Mouse (Mus musculus) frontal cortex, postnatal 14 days (tissue): ENCODE measurements at regions not wholly inside any gene's neighbourhood (a gene's known extent, or its start where the extent isn't known, plus 50 kb on each side); places are given as distances from the start of the nearest gene placed in this dataset.
"Not testable (repeated sequence)": the region's sequence is repeated elsewhere in the genome, so short reads cannot be mapped to it uniquely, and the experiment has no call there.

Experiments used
- DNase-seq, 2 experiments: peaks; one replicate each; pipeline ENCODE4 v3.0.0; 2022; ENCODE audit warnings: low spot score in 2 of 2

DNA sequence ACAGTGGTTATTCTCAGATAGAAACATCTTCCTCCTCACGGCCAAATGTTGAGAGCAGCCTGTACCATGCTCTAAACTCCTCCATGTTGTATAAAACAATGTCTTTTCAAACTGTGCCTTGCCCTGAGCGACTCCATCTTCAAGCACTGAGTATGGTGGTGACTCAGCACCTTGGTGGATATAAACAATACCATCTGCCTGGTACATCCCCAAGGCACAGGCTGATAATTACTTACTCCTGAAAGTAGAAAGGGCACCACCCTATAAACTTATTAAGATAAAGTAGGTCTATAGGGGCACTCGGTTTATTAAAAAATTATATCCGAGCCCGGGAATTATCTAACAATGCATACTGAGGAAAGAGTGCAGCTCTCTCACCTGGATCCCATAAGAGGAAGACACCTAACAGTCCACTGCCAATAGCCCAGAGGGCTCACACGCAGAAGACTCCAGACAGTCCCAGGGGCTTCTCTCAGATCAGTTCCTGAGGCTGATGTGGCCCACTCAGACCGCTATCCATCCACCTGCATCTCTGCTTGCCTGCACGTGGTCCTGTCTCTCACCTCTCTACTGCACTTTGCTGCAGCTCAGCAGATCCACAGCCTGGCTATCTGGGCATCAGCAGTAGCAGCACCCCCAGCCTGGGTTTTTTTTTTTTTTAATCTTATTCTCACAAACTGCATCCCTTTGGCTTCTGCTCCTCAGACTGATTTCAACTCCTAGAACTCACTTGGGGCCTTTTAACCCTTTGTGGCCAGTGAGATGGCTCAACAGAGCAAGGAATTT is 109.7 kb upstream of the Dlg1 start:
- DNase-seq, result no peak

DNA sequence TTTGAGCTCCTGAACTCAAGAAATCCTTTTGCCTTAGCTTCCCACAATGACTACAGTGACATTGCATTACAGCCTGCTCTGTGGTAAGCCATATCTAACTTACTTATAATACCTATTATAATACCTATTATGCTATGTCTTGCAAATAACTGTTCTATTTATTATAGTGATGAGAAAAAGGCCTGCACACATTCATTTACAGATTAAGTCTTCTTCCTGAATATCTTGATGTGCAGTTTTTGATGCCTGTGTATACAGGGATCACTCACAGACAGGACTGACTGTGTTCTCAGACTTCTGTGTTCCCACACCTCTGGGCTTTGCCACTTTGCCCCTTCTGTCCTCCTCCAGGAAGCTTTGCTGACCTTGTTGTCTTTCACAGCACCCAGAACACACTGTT is 102.8 kb upstream of the Dlg1 start:
- no peak for DNase-seq

DNA sequence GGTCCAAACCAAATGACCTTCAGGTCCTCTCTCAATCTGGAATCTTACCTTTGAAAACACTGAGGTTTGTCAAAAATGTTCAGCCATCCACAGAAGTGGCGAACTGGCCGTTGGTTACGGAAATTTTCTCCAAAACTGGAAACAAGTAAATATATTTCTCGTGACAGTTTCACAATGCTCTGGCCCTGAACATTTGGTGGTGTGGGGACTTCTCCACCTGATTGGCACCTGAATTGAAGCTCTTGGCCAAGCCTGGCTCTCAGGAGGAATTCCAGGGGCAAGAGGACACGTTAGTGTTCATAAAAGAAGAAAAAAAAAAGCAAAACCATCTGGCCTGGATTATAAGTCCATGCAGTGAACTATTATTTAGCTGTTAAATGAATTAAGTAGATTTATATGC is 98.3 kb upstream of the Dlg1 start:
- DNase-seq, result no peak

DNA sequence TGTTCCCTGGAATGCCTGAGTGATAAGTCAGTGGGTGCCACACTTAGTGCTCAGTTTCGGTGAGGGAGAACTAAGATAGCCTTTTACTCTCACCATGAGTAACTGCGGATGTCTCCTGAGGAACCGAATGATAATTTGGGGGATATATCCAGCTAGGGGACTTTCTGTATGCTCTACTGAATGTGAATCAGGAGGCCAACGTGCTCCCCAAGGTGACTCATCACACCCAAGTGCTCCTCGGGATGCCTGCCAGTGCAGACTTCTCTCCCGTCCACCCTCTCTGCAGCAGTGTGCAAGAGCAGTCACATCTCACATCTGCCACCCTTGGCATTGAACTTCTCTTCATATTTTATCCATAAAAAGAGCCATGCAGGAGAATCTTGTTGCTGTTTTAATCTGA is 94.9 kb upstream of the Dlg1 start:
- no peak for DNase-seq

DNA sequence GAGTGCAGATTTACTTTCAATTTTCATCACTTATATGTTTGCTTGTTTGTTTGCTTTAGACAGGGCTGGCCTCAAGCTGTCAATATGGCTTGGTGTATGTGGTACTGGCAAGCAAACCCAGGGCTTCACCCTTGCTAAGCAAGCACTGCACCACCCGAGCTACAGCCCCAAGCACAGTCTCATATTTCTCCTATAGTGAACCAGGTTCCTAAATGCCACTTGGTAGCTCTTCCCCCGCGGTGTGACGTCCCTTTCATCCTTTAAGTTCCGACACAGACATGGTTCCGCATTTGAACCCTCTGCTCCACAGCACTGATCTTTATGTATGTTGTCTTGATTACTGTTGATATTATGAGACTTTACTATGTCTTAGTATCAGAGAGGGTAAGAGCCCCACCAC is 93.4 kb upstream of the Dlg1 start:
- DNase-seq, result no peak

DNA sequence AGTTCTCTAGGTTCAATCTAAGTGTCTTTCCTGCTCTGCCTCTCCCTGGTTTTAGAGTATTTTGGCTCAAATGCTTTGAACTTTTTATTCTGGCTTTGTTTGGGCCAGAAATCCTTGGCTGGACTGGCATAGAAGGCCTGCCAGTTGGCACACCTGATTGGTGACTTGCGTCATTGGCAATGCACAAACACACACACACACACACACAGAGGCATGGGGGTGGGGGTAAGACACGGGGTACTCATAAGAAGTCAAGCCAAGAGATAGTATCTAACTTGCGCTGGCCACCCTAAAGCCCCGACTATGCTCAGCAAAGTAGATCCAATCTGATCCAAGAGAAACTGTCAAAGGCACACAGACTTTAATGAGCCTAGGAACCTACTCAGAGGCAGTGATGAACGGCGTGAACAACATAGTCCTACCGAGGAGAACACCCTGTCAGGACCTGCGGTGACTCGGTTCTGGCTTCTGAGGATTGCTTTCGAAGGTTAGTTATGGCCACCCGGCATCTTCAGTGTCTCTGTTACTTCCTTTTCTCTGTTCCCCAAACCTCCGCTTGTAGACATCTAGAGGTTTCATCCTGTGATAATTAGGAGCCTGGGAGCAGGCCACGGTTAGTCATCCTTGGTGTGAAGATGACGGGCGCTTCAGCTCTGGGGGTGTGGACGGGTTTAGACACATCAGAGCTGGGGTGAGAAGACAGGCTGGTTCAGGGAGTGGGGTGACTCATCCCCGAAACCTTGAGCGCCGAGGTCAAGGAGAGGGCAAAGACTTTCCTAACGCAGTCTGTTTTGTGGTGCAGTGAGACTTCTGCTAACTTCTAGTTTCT is 92.7 kb upstream of the Dlg1 start:
- no peak for DNase-seq

DNA sequence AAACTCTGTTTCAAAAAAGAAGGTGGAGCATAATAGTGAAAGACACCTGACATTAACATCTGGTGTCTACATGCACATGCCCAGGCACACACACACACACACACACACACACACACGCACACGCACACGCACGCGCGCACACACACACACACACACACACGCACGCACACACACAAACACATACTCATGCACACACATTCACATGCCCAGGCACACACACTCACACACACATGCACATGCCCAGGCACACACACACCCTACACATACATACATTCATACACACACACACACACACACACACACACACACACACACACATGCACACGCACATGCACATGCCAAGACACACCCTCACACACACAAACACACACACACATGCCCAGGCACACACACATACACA is 89.4 kb upstream of the Dlg1 start:
- not testable (repeated sequence) for DNase-seq

DNA sequence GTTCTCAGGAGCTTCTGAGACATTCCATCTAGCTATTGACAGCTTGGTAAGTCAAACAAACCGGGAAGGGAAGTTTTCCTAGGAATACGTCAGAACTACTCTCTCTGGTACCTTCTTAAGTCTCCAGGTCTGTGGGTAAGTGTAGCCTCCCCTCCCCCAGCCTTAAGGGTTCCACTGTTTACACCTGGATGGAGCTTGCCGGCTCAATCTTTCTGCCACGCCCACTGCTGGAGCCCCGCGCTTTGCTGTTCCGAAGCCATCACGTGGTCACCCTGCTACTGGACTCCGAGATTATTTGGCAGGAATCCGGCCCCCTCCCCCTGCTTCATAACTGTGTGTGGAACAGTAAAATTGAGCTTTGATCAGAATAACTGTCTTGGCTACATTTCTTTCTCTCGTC is 87.6 kb upstream of the Dlg1 start:
- not testable (repeated sequence) for DNase-seq

DNA sequence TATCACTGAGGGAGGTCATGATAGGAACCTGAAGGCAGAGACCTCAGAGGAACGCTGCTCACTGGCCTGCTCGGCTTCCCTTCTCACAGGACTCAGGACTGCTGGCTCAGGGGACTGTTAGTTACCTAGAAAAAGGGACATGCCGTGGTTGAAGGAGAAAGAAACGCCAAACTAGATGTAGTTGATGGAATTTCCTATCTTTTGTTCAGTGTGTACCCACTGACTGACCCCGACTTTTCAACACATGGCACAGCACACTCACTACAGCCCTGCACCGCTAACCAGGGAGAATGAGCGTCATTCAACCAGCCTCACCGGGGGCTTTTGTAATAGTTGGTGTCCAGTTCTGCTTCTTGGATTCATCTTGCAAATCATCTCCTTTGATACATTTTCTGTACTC is 86.8 kb upstream of the Dlg1 start:
- no peak for DNase-seq

DNA sequence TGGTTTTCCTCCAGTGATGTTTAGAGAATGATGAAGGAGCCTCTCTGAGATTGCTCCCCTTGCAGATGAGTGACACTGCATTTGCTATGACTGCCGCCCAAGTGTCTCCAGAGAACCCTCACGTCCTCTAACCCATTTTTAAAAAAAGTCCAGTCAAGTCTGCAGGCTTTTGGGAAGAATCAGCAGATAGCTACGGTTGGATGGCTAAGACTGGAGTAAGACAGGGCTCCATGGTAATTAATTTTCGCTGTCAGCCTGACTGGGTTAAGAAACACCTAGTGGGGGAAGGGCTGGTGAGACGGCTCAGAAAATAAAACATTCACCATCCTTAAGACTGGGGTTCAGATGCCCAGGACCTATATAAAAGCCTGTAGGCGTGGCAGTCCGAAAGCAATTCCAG is 85.9 kb upstream of the Dlg1 start:
- no peak for DNase-seq

DNA sequence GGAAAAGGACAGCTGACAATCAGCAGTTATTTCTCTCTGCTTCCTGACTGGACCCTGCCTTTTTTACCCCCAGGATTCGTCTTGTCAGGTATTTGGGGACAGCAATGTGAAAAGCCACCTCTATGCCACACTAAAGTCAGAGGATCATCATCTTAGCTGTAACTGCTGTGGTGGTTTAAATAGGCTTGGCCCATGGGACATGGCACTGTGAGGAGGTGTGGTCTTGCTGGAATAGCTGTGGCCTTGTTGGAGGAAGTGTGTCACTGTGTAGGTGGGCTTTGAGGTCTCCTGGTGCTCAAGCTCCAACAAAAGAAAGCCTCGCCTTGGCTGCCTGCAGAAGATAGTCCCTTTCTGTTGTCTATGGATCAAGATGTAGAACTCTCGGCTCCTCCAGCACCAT is 83.9 kb upstream of the Dlg1 start:
- no peak for DNase-seq

DNA sequence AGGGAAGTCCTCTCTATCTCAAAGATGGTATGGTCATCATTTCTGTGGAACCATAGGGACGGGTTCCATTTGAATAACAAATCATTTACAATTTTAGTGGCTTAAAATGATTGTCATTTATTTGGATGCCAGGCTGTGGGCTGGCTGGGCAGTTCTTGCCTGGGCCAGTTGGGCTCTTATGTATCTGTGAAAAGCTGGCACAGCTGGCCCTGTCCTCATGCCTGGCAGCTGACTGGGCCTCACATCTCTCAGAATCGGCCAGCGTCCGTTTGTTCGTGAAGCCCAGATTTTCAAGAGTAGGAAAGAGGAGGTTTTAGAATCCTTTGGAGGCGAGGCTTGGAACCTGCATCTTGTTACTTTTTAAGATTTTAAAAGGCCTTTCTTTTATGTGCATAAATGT is 82.5 kb upstream of the Dlg1 start:
- DNase-seq, result no peak

DNA sequence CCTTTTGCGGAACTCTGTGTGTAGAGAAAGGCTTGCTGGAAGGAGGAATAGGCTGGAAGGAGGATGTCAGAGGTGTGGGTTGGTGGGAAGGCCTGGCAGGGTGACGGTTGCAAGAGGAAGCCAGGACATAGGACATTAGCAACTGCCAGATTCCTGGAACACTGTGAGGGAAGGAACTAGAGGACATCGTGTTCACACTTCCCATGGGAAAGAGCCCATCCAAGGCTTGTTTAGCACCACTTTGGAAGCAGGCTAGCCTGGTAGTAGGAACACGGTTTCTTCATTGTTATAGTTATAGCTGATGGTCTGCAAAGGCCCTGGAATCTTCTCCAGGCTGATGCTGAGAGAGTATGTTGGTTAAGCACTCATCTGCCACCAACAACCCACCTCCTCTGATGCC is 80.4 kb upstream of the Dlg1 start:
- DNase-seq, result no peak

DNA sequence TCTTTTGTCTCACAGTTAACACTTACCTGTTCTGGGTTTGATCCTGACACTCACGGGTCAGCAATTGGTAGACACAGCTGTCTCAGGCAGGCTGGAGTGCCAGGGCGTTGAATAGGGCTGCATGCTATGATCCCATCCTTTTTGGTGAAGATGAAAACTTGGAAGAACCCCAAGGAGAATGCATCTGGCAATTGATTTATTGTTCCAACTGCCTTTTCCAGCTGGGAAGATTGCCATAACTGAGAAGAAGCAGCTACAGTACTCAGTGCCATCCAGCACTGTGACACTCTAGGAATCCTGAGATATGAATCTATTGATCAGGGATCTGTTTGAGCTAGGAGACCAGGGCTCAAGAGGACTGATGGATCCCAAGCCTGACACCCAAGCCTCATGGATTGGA is 79.6 kb upstream of the Dlg1 start:
- no peak for DNase-seq

DNA sequence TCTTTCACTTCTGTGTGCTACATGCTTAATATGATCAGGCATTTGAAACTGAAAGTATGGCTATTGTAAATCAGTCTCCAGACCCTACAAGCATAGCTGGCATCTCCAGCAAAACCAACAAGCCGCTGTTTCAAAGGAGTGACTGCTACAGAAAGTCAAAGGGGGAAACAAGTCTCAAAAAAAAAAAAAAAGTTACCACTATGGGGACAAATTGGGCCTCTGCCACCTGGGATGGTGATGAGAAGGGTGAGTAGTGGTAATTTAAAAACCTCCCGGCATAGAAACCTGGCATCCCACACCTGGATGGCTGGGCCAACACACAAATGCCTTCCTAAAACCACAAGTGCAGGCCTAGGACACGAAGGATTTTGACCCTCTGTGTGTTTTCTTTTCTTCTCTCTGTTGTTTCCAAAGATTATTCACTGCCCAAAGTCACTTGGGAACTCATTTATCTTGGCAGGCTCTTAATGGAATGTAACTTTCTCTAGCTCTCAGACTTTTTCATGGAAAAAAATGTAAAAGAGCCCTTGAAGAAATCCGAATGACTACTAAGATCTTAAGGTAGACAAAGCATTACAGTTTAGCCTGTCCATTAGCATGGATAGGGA is 78.9 kb upstream of the Dlg1 start:
- no peak for DNase-seq

DNA sequence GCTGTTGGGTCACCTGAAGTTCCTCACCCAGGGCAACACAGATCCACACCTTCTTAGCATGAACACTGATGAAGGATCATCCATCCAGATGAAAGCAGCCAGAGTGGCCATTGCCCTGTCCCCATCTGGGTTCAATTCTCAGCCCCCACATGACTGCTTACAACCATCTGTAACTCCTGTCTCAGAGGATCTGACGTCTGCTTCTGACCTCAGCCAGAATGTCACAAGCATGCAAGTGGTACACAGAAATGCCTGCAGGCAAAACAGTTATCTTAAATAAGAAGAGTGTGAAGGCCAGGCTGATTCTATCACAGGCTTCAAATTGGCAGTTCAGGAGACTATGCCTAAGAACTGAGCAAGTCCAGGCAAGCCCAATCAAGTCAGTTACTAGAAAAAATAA is 76.2 kb upstream of the Dlg1 start:
- DNase-seq, result no peak

DNA sequence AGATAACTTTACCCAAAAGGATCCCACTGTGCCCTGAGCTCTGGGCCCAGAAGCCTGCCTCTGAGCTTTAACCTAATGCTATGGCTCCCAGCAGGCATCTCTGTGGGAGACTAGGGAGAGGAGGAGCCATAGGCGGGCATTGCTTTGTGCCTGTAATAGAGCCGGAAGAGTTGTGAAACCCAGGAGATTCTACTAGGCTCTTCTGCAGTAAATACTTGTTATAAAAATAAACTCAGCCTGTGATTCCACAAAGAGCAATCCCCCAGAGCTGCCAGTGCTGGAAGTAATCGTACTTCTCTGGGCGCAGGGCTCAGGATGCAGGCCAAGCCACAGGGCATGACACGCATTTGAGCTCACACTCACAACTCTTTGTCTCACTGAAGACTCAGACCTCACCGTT is 73.7 kb upstream of the Dlg1 start:
- DNase-seq, result no peak

DNA sequence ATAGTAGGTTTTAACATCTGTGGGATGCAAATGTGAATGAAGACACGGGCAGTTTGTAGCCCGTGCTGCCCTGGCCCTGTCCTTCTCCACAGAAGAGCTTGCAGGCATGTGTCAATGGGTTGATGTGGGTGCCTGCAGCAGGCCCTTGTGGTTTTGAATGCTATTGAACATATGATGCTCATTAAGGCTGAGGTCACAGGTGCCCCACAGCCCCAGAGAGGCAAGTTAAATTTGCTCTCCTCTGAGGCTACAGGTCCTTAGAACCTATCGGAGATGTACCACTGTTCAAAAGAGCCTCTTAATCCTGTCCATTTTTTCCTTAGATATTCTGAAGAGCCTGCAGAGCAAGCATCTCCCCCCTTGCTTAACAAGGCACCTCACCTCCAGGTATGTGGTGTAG is 71.7 kb upstream of the Dlg1 start:
- DNase-seq, result no peak

DNA sequence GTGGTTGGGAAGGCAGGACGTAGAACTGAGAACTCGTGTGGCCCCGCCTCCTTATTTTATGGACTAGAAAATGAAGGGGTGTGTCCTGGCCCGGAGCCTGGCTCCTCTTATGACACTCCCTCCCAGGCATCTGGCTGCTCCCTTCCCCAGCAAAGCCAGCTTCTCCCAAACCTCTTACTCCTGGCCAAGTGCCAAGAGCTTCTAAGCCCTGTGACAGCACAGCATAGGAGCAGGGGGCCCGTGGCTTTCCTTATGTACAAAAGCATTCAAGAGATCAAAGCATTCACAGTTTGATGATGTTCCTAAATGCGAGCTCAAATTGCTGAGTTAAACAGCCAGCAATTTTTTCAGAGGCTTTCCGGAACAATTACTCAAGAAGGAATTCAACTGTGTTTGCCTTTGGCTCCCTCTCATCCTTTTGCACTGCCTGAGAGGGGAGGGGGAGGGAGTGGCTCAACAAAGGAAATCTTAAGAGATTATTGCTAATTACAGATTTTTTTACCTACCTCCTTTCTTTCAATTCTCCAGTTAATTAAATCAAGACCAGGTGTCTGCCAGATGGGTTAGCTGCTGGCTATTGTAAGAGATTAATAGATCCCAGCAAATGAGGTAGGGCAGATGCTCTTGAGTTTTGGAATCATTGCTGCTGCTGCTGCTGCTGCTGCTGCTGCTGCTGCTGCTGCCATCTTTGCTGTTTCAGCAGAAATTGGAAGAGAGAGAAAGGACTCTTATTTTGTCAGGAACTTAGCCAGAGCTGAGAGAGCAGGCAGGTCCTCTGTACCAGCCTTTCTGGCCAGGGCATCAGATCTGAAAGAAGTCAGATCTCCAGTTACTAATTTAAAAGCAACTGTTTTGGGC is 71.0 kb upstream of the Dlg1 start:
- peak; percentile 51 to 58 for DNase-seq

DNA sequence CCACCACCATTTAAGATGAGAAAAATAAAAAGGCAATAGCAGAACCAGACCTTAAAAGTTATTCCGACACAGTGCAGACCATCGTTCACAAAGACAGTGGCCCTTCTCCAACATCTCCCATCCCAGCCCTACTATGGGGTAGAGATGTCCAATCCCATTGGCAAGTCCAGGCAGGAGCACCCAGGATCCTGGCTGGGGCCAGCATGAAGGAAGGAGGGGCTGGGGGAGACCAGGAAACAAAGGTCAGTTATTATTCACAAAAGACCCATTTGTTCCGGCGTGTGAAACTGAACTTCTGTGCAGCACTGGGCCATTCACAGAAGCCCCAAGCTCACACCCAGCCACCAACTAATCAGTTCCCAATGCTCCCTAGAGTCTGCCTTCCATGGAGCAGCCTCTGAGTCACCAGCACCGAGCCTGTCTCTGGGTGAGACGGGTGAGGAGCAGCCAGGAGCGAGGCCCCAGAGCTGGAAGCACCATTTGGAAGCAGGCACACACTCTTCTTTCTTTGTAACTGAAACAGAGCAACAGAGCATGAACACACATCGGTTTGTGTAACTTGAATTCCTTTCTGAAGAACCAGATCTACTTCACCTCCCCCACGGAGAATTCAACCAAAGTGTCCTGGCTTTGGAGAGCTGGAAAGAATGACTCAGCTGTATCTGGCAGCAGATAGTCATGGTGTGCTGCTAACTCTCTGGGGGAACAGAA is 70.1 kb upstream of the Dlg1 start:
- no peak for DNase-seq

DNA sequence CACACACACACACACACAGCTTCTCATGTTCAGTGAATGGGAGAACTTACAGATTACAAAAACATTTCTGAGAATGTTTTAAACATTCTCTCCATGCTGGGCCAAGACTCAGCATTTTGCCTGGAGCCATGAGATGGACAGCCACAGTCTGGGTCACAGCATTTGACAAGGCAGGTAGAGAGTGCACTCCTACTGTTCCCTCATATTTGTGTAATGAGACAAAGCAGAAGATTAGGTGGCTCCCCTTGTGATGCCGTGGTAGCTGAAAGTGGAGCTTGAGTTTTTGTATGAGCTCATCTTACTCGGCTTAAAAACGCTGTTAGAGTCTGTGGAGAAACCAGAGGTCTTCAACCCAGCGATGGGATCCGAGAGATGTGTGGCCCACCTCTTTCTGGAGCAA is 65.3 kb upstream of the Dlg1 start:
- DNase-seq, result no peak
